Mouse (Mus musculus): ENCODE results near the gene Car11.

DNA sequence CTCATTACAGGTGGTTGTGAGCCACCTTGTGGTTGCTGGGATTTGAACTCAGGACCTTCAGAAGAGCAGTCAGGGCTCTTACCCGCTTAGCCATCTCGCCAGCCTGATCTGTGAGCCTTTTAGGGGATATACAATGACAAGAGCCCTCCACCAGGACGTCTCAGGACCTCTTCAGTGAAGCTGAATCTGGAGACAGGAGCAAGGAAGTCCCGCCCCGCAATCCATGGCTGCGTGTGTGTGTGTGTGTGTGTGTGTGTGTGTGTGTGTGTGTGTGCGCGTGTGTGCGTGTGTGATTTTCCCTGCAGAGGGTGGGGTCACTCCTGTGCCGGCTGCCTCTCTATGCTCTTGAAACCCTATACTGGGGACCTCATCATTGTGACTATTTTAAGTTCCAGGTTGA is 40.2 kb downstream of the Car11 start:
- TF ChIP-seq CTCF (IDR thresholded peaks at IDR 0.05; ENCODE audit: low read depth, low read length) (no peak), GATA1 (IDR thresholded peaks at IDR 0.05; ENCODE audit: borderline replicate concordance, low read length) (no peak), POLR2AphosphoS5 (IDR thresholded peaks at IDR 0.05; ENCODE audit: insufficient replicate concordance, low read depth, low read length) (no peak)
